Mouse (Mus musculus): Measurements from ENCODE around the gene Cpsf4.

Cpsf4 gene

GRCm38 (mm10) chr5:145152690-145153089 lies 14.3 kb upstream of the Cpsf4 start:
- Histone ChIP-seq H3K9me3 (ENCODE audit: low read length) (no peaks in the 10 kb centered on the region), H3K27me3 (ENCODE audit: insufficient read depth, low read length) (no peaks in the 10 kb centered on the region), H3K4me3 (replicated peaks; ENCODE audit: low read length) (no peak overlapping the region), H3K36me3 (ENCODE audit: insufficient read depth, low read length) (peaks cover 88% of the 10 kb centered on the region), H3K4me1 (replicated peaks; ENCODE audit: low read depth, low read length) (peaks cover 25% of the 10 kb centered on the region; the same call in 1 of the 2 replicates)
- no peak for TF ChIP-seq NANOG (IDR thresholded peaks at IDR 0.05; ENCODE audit: borderline replicate concordance, low read length)
- no peak for TF ChIP-seq CTCF (conservative IDR thresholded peaks at IDR 0.05; ENCODE audit: low read length)
- TF ChIP-seq POU5F1 (IDR thresholded peaks at IDR 0.05; ENCODE audit: borderline replicate concordance, low read length): no peak

DNA sequence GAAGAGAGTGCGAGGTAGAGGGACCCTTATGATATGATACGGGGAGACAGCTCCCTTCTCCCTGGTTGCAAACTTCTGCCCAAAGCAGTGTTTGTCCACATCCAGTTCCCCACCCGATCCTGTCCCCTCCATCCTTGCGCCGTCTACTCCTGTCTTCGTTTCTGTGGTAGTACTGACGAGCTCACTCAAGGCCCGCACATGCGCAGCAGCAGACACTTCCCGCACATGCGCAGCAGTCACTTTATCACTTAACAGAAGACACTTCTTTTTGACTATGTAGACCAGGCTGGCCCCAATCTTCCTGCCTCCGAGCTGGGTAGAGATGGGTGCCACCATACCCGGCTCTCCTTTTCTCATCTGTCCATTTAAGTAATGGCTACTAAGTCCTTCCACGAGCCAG lies 5.7 kb upstream of the Cpsf4 start:
- 0 out of 2 replicates have a peak overlapping the region, but pooled peaks have one; percentile 3 for H3K4me3 ChIP-seq (replicated peaks; ENCODE audit: low read length)
- peaks cover 56% of the 10 kb centered on the region for H3K4me1 ChIP-seq (replicated peaks; ENCODE audit: low read depth, low read length)
- TF ChIP-seq POU5F1 (IDR thresholded peaks at IDR 0.05; ENCODE audit: borderline replicate concordance, low read length) (no peak), CTCF (conservative IDR thresholded peaks at IDR 0.05; ENCODE audit: low read length) (no peak), NANOG (IDR thresholded peaks at IDR 0.05; ENCODE audit: borderline replicate concordance, low read length) (no peak)
- peaks cover 71% of the 10 kb centered on the region for H3K36me3 ChIP-seq (ENCODE audit: insufficient read depth, low read length)
- H3K27me3 ChIP-seq (ENCODE audit: insufficient read depth, low read length): no peaks in the 10 kb centered on the region
- H3K9me3 ChIP-seq (ENCODE audit: low read length): no peaks in the 10 kb centered on the region

GRCm38 (mm10) chr5:145164710-145165109 lies 2.3 kb upstream of the Cpsf4 start:
- peaks cover 49% of the 10 kb centered on the region for H3K36me3 ChIP-seq (ENCODE audit: insufficient read depth, low read length)
- TF ChIP-seq NANOG (IDR thresholded peaks at IDR 0.05; ENCODE audit: borderline replicate concordance, low read length) (no peak), POU5F1 (IDR thresholded peaks at IDR 0.05; ENCODE audit: borderline replicate concordance, low read length) (no peak), CTCF (conservative IDR thresholded peaks at IDR 0.05; ENCODE audit: low read length) (no peak)
- H3K27me3 ChIP-seq (ENCODE audit: insufficient read depth, low read length): no peaks in the 10 kb centered on the region
- H3K4me3 ChIP-seq (replicated peaks; ENCODE audit: low read length): peak overlapping the region; percentile 96
- no peaks in the 10 kb centered on the region for H3K9me3 ChIP-seq (ENCODE audit: low read length)
- peaks cover 78% of the 10 kb centered on the region for H3K4me1 ChIP-seq (replicated peaks; ENCODE audit: low read depth, low read length)

GRCm38 (mm10) chr5:145165184-145165583 lies 1.8 kb upstream of the Cpsf4 start:
- TF ChIP-seq NANOG (IDR thresholded peaks at IDR 0.05; ENCODE audit: borderline replicate concordance, low read length) (no peak), POU5F1 (IDR thresholded peaks at IDR 0.05; ENCODE audit: borderline replicate concordance, low read length) (no peak), CTCF (conservative IDR thresholded peaks at IDR 0.05; ENCODE audit: low read length) (no peak)
- H3K9me3 ChIP-seq (ENCODE audit: low read length): no peaks in the 10 kb centered on the region
- peak overlapping the region; percentile 96 for H3K4me3 ChIP-seq (replicated peaks; ENCODE audit: low read length)
- H3K27me3 ChIP-seq (ENCODE audit: insufficient read depth, low read length): no peaks in the 10 kb centered on the region
- H3K4me1 ChIP-seq (replicated peaks; ENCODE audit: low read depth, low read length): peaks cover 81% of the 10 kb centered on the region
- H3K36me3 ChIP-seq (ENCODE audit: insufficient read depth, low read length): peaks cover 49% of the 10 kb centered on the region

DNA sequence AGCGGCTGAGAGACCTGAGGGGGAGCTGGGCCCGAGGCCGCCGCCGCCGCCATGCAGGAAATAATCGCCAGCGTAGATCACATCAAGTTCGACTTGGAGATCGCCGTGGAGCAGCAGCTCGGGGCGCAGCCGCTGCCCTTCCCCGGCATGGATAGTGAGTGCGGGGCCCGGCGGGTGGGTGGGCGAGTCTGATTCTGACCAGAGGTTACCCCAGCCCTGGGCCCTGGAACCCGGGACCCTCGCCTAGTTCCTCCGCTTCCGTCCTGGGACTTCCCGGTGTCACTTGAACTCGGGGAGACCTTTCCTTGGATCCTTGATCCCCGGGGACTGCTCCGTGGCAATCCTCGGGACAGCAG lies 271 bp downstream of the Cpsf4 start:
- Histone ChIP-seq H3K4me3 (replicated peaks; ENCODE audit: low read length) (peak overlapping the region; percentile 96), H3K36me3 (ENCODE audit: insufficient read depth, low read length) (peaks cover 51% of the 10 kb centered on the region), H3K4me1 (replicated peaks; ENCODE audit: low read depth, low read length) (peaks cover 76% of the 10 kb centered on the region), H3K9me3 (ENCODE audit: low read length) (no peaks in the 10 kb centered on the region), H3K27me3 (ENCODE audit: insufficient read depth, low read length) (no peaks in the 10 kb centered on the region)
- TF ChIP-seq POU5F1 (IDR thresholded peaks at IDR 0.05; ENCODE audit: borderline replicate concordance, low read length) (no peak), NANOG (IDR thresholded peaks at IDR 0.05; ENCODE audit: borderline replicate concordance, low read length) (no peak), CTCF (conservative IDR thresholded peaks at IDR 0.05; ENCODE audit: low read length) (no peak)

GRCm38 (mm10) chr5:145178461-145178980 lies 11.5 kb downstream of the Cpsf4 start:
- no peak for TF ChIP-seq NANOG (IDR thresholded peaks at IDR 0.05; ENCODE audit: borderline replicate concordance, low read length)
- TF ChIP-seq POU5F1 (IDR thresholded peaks at IDR 0.05; ENCODE audit: borderline replicate concordance, low read length): no peak
- no peak for TF ChIP-seq CTCF (conservative IDR thresholded peaks at IDR 0.05; ENCODE audit: low read length)
- no peaks in the 10 kb centered on the region for H3K9me3 ChIP-seq (ENCODE audit: low read length)
- H3K4me1 ChIP-seq (replicated peaks; ENCODE audit: low read depth, low read length): peaks cover 75% of the 10 kb centered on the region
- no peak overlapping the region for H3K4me3 ChIP-seq (replicated peaks; ENCODE audit: low read length)
- H3K36me3 ChIP-seq (ENCODE audit: insufficient read depth, low read length): peaks cover 100% of the 10 kb centered on the region
- H3K27me3 ChIP-seq (ENCODE audit: insufficient read depth, low read length): no peaks in the 10 kb centered on the region

DNA sequence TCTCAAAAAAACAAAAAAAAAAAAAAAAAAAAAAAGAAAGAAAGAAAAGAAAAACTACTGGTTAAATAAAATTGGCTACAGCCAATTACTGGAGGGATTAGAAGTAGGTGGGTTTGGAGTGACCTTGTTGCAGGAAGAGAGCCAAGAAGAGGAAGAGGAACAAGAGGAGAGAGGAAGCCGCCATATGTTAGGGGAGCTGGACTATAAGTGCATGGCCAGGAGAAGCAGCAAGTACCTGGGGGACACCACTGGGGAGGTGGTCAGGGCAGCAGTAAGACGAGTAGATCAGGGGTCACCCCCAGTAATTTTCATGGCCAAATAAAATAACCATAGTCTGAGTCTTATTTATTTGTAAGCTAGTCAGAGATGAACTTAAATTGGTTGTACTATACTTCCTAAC lies 18.2 kb downstream of the Cpsf4 start:
- TF ChIP-seq POU5F1 (IDR thresholded peaks at IDR 0.05; ENCODE audit: borderline replicate concordance, low read length) (no peak), NANOG (IDR thresholded peaks at IDR 0.05; ENCODE audit: borderline replicate concordance, low read length) (no peak), CTCF (conservative IDR thresholded peaks at IDR 0.05; ENCODE audit: low read length) (no peak)
- Histone ChIP-seq H3K4me3 (replicated peaks; ENCODE audit: low read length) (no peak overlapping the region), H3K27me3 (ENCODE audit: insufficient read depth, low read length) (no peaks in the 10 kb centered on the region), H3K9me3 (ENCODE audit: low read length) (no peaks in the 10 kb centered on the region), H3K4me1 (replicated peaks; ENCODE audit: low read depth, low read length) (peaks cover 68% of the 10 kb centered on the region), H3K36me3 (ENCODE audit: insufficient read depth, low read length) (peaks cover 100% of the 10 kb centered on the region)

DNA sequence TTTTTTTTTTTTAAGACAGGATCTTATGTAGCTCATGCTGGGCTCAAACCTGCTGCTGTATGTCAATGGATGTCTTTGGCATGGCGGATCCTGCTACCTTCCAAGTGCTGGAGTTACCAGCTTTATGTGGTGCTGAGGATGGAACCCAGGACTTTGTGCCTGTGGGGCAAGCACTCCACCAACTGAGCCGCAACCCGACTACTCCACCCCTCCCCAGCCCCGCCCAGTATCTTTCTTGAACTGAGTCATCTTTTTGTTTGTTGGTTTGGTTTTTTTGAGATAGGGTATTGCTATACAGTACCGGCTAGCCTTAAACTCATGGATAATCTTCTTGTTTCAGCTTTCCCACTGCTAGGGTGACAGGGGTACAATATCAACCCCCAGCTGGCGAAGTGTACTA lies 22.4 kb downstream of the Cpsf4 start:
- peaks cover 63% of the 10 kb centered on the region for H3K4me1 ChIP-seq (replicated peaks; ENCODE audit: low read depth, low read length)
- H3K4me3 ChIP-seq (replicated peaks; ENCODE audit: low read length): peak overlapping the region; percentile 98
- TF ChIP-seq NANOG (IDR thresholded peaks at IDR 0.05; ENCODE audit: borderline replicate concordance, low read length) (no peak), POU5F1 (IDR thresholded peaks at IDR 0.05; ENCODE audit: borderline replicate concordance, low read length) (no peak), CTCF (conservative IDR thresholded peaks at IDR 0.05; ENCODE audit: low read length) (no peak)
- peaks cover 71% of the 10 kb centered on the region for H3K36me3 ChIP-seq (ENCODE audit: insufficient read depth, low read length)
- H3K9me3 ChIP-seq (ENCODE audit: low read length): no peaks in the 10 kb centered on the region
- no peaks in the 10 kb centered on the region for H3K27me3 ChIP-seq (ENCODE audit: insufficient read depth, low read length)

- Histone ChIP-seq H3K9me3 (ENCODE audit: low read length) (no peaks in the 10 kb centered on the region), H3K36me3 (ENCODE audit: insufficient read depth, low read length) (peaks cover 71% of the 10 kb centered on the region), H3K4me3 (replicated peaks; ENCODE audit: low read length) (peak overlapping the region; percentile 98), H3K27me3 (ENCODE audit: insufficient read depth, low read length) (no peaks in the 10 kb centered on the region), H3K4me1 (replicated peaks; ENCODE audit: low read depth, low read length) (peaks cover 63% of the 10 kb centered on the region)
- TF ChIP-seq POU5F1 (IDR thresholded peaks at IDR 0.05; ENCODE audit: borderline replicate concordance, low read length): no peak
- no peak for TF ChIP-seq NANOG (IDR thresholded peaks at IDR 0.05; ENCODE audit: borderline replicate concordance, low read length)
Observed at GRCm38 (mm10) chr5:145190373-145190772, 23.4 kb downstream of the Cpsf4 start.
